Mouse (Mus musculus): ENCODE results near the gene Golim4. TPM values are rescaled to one million over a fixed set of nuclear protein-coding genes. Genes with fewer than 3 reads are reported as not detected.

Golim4 gene
- polyA plus RNA-seq, 1 experiment from 2014 or later = 40.2 TPM

DNA sequence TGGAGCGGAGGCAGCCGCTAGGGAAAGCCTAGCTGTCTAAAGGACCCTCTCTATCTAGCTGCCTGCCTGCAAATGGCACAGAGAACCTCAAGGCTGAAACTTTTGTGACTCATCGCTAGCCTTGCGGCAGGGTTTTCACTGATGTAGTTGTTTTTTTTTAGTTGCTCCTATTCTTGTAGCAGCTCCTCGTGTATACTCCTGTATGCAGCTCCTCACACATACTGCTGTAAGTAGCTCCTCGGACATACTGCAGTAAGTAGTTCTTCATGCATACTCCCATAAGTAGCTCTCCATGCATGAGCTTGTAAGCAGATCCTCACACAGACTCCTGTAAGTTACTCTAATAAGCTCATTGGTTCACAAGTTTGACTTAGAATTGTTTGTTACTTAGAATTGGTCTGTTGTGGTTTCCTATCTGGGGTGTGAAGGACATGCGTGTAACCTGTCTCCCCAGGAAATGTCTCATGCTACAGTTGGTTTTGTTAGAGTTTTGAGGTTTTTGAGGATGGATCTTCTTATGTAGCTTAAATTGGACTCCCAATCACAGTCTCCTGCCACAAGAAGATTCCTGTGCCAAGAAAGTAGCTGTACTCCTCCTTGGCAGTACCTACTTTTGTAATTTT, 26.7 kb downstream of the Golim4 start:
- no peak overlapping the region for H3K27ac ChIP-seq (ENCODE audit: low read length)
- no peak overlapping the region for H3K9ac ChIP-seq (ENCODE audit: low read depth, low read length)
- no peak overlapping the region for H3K4me2 ChIP-seq (ENCODE audit: low read depth, low read length)
- 93% methylated on average over 7 of the region's 7 CpGs for WGBS
- no peak for ATAC-seq
- H3K4me1 ChIP-seq (ENCODE audit: control insufficient read depth, insufficient read depth, low read length) = no peaks in the 10 kb centered on the region
- H3K27me3 ChIP-seq (replicated peaks; ENCODE audit: control insufficient read depth, insufficient read depth, low read length) = no peaks in the 10 kb centered on the region
- H3K36me3 ChIP-seq (ENCODE audit: control insufficient read depth, insufficient read depth, low read length) = no peaks in the 10 kb centered on the region
- H3K4me3 ChIP-seq (ENCODE audit: low read length) = no peak overlapping the region
- no peaks in the 10 kb centered on the region for H3K9me3 ChIP-seq (ENCODE audit: control insufficient read depth, low read length)

DNA sequence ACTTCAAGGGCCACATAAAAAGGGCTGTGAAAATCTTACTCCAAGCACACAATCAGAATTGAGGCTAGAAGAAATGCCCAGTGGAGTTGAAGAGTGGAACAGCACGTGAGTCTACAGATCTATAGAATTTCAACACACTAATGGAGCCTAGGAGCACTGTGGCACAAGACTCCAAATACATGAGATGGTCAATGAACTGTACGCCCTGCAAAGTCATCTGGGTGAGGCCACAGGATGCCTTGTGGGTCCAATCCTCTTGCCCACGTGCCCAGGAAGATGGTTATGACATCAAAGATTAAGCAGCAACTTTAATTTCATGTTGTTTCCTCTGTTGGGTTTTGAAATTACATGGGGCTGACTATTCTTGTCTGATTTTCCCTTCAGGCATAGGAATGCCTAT, 30.4 kb downstream of the Golim4 start:
- Histone ChIP-seq H3K27me3 (replicated peaks; ENCODE audit: control insufficient read depth, insufficient read depth, low read length) (no peaks in the 10 kb centered on the region), H3K9me3 (ENCODE audit: control insufficient read depth, low read length) (no peaks in the 10 kb centered on the region), H3K9ac (ENCODE audit: low read depth, low read length) (no peak overlapping the region), H3K27ac (ENCODE audit: low read length) (no peak overlapping the region), H3K4me3 (ENCODE audit: low read length) (no peak overlapping the region), H3K4me2 (ENCODE audit: low read depth, low read length) (no peak overlapping the region), H3K36me3 (ENCODE audit: control insufficient read depth, insufficient read depth, low read length) (no peaks in the 10 kb centered on the region), H3K4me1 (ENCODE audit: control insufficient read depth, insufficient read depth, low read length) (no peaks in the 10 kb centered on the region)
- ATAC-seq = no peak
- 77% methylated on average over 3 of the region's 3 CpGs for WGBS

DNA sequence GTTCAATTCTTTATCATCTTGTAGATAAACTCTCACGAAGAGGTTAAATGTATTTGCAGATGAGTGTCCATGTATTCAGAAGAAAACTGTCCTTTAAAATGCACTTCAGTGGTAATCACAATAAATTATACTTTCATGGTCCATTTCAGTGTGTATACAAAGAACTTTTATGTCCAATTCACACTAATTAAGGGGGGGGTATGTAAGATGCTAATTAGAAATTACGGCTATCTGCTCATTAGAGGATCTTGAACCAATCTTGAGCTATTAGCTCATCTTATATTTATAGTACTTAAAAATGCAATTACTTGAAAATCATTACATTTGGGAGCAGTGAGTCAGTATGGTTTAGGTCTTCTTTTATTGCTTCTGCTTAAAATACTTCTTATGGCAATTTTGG, 31.6 kb downstream of the Golim4 start:
- H3K4me3 ChIP-seq (ENCODE audit: low read length) = no peak overlapping the region
- H3K36me3 ChIP-seq (ENCODE audit: control insufficient read depth, insufficient read depth, low read length) = no peaks in the 10 kb centered on the region
- H3K27me3 ChIP-seq (replicated peaks; ENCODE audit: control insufficient read depth, insufficient read depth, low read length) = no peaks in the 10 kb centered on the region
- H3K9ac ChIP-seq (ENCODE audit: low read depth, low read length) = no peak overlapping the region
- no peak for ATAC-seq
- peaks cover 10% of the 10 kb centered on the region for H3K4me1 ChIP-seq (ENCODE audit: control insufficient read depth, insufficient read depth, low read length)
- no peak overlapping the region for H3K4me2 ChIP-seq (ENCODE audit: low read depth, low read length)
- no peak overlapping the region for H3K27ac ChIP-seq (ENCODE audit: low read length)
- H3K9me3 ChIP-seq (ENCODE audit: control insufficient read depth, low read length) = no peaks in the 10 kb centered on the region
- WGBS = 75% methylated on average over 2 of the region's 2 CpGs

DNA sequence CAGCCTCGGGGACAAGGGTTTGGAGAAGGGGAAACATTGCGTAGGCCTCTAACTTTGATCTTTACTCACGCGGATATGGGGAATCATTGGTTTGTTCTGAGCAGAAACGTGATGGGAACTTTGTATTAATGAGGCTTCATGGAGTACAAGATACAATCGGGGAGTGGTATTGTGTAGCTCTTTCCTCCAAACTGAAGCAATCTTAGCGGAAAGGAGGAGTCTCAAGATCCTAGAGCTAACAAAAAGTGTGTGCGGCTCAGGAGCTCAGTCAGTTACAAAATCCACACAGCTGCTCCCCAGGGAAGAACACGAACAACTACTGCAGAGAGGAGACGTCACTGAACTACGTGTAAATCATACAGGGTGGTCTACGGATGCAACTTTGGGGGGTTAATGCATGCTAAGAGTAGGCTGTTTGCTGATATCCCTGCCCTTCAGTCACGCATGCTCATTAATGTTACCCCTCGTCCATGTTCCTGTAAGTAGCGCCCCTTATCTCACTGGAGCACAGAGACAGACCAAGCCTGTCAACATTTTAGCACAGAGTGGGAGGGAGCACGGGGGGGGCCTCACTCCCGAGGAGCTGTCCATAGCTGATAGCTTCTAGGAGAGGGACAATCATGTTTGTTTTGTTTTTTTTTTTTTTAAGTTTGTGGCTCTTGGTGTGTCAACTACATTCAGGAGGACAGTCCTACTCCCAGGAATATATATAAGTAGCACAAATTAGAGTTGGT, 38.8 kb downstream of the Golim4 start:
- H3K4me2 ChIP-seq (ENCODE audit: low read depth, low read length) = no peak overlapping the region
- H3K27ac ChIP-seq (ENCODE audit: low read length) = no peak overlapping the region
- no peak overlapping the region for H3K9ac ChIP-seq (ENCODE audit: low read depth, low read length)
- peaks cover 10% of the 10 kb centered on the region for H3K4me1 ChIP-seq (ENCODE audit: control insufficient read depth, insufficient read depth, low read length)
- no peaks in the 10 kb centered on the region for H3K9me3 ChIP-seq (ENCODE audit: control insufficient read depth, low read length)
- H3K36me3 ChIP-seq (ENCODE audit: control insufficient read depth, insufficient read depth, low read length) = no peaks in the 10 kb centered on the region
- H3K4me3 ChIP-seq (ENCODE audit: low read length) = no peak overlapping the region
- no peaks in the 10 kb centered on the region for H3K27me3 ChIP-seq (replicated peaks; ENCODE audit: control insufficient read depth, insufficient read depth, low read length)
- peak; percentile 67 for ATAC-seq
- WGBS = 84% methylated on average over 17 of the region's 17 CpGs

DNA sequence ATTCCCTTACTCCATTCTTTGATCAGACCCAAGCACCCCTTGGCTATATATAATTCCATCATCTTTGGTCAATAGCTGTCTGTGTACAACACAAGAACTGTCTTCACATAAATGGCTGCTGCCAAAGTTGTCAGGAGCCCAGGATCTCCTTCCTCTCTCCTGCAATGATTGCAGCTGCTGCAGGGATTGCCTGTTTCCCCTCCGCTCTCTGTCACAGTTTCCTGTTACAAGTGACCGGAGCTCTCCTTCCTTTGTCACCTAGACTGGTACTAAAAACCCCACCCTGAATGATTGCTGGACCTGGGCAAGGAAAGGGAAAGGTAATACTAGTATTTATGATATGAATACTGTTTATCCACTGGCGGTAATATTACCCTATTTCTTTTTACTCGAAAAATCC, 44.0 kb downstream of the Golim4 start:
- H3K27ac ChIP-seq (ENCODE audit: low read length) = no peak overlapping the region
- no peaks in the 10 kb centered on the region for H3K9me3 ChIP-seq (ENCODE audit: control insufficient read depth, low read length)
- WGBS = 54% methylated on average over 4 of the region's 4 CpGs
- H3K4me1 ChIP-seq (ENCODE audit: control insufficient read depth, insufficient read depth, low read length) = peaks cover 3% of the 10 kb centered on the region; the same call in 1 of the 2 replicates
- H3K27me3 ChIP-seq (replicated peaks; ENCODE audit: control insufficient read depth, insufficient read depth, low read length) = no peaks in the 10 kb centered on the region
- H3K36me3 ChIP-seq (ENCODE audit: control insufficient read depth, insufficient read depth, low read length) = no peaks in the 10 kb centered on the region
- no peak overlapping the region for H3K4me2 ChIP-seq (ENCODE audit: low read depth, low read length)
- no peak overlapping the region for H3K9ac ChIP-seq (ENCODE audit: low read depth, low read length)
- peak; percentile 45; the same call in 1 of the 2 replicates for ATAC-seq
- no peak overlapping the region for H3K4me3 ChIP-seq (ENCODE audit: low read length)

DNA sequence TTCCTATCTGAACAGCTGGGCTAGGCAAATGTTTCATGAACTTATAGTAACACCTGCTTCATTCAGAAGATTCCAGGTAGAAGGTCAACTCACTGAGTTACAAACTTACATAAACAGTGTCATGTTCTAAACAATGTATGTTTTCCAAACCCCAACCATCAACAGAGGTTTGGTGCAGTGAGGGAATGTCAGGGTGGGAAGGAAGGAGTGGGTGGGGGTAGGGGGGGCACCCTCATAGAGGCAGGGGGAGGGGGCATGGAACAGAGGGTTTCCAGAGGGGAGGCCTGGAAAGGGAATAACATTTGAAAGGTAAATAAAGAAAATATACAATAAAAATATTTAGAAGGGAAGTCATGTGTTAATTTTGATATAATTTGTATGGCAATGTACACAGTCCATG, 46.0 kb downstream of the Golim4 start:
- peak; percentile 31; the same call in 1 of the 2 replicates for ATAC-seq
- H3K4me3 ChIP-seq (ENCODE audit: low read length) = no peak overlapping the region

DNA sequence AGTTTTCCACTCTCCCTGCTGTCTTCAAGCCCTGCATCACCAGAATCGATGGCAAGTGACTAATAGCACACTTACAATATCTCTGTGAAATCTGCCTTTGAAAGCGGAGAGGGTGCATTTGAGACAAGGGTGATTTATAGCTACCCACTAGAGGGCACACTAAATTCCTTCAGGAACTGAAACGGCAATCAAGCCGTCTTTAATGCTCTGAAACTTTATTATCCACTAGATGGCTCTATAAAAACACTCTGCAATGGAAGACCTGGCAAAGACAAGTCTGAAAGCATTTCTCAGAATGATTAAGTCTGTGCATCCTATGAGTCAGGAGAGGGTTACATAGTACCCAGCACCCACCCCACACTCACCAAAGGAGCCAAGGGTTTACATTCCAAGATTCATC, 46.5 kb downstream of the Golim4 start:
- Histone ChIP-seq H3K27ac (ENCODE audit: low read length) (no peak overlapping the region), H3K4me1 (ENCODE audit: control insufficient read depth, insufficient read depth, low read length) (peaks cover 3% of the 10 kb centered on the region; the same call in 1 of the 2 replicates), H3K9ac (ENCODE audit: low read depth, low read length) (no peak overlapping the region), H3K9me3 (ENCODE audit: control insufficient read depth, low read length) (no peaks in the 10 kb centered on the region), H3K4me3 (ENCODE audit: low read length) (no peak overlapping the region), H3K27me3 (replicated peaks; ENCODE audit: control insufficient read depth, insufficient read depth, low read length) (no peaks in the 10 kb centered on the region), H3K4me2 (ENCODE audit: low read depth, low read length) (no peak overlapping the region), H3K36me3 (ENCODE audit: control insufficient read depth, insufficient read depth, low read length) (no peaks in the 10 kb centered on the region)
- 6% methylated on average over 4 of the region's 4 CpGs for WGBS
- peak; percentile 80 for ATAC-seq

More for the DNA sequence above, 46.0 kb downstream of the Golim4 start:
- H3K36me3 ChIP-seq (ENCODE audit: control insufficient read depth, insufficient read depth, low read length) = no peaks in the 10 kb centered on the region
- H3K4me2 ChIP-seq (ENCODE audit: low read depth, low read length) = no peak overlapping the region
- no peak overlapping the region for H3K9ac ChIP-seq (ENCODE audit: low read depth, low read length)
- H3K4me1 ChIP-seq (ENCODE audit: control insufficient read depth, insufficient read depth, low read length) = peaks cover 3% of the 10 kb centered on the region; the same call in 1 of the 2 replicates
- no peak overlapping the region for H3K27ac ChIP-seq (ENCODE audit: low read length)
- no peaks in the 10 kb centered on the region for H3K9me3 ChIP-seq (ENCODE audit: control insufficient read depth, low read length)
- H3K27me3 ChIP-seq (replicated peaks; ENCODE audit: control insufficient read depth, insufficient read depth, low read length) = no peaks in the 10 kb centered on the region

DNA sequence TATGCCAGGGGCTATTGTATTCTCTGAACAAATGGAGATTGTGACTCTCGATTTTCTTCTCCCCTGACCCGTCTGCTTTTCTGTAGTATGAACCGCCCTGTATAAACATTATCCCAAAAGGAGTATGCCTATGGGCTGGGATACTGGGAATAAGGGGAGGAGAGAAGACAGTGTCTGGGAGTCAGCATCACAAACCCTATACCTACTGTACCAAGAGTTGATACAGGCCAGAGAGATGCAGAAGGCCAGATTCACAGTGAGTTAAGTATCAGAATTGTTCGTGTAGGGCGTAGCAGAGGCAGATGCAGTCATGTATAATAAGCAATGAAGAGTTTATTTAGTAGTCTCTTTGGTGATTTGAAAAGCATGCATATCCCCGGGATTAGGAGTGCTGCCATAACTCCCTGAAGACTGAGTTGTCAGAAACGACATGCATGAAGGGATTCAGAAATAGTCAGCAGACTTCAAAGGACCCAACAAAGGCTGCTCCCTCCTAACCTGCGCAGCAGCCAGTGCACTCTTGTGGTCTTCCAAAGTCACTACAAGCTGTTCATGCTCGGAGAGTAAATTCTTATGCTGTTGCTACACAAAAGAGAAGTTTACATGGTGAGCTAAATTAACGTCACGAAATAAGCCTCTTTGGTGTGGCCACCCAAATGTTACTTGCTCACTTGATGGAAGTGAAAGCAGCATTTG, 54.7 kb downstream of the Golim4 start:
- 83% methylated on average over 11 of the region's 11 CpGs for WGBS
- Histone ChIP-seq H3K4me2 (ENCODE audit: low read depth, low read length) (no peak overlapping the region), H3K27me3 (replicated peaks; ENCODE audit: control insufficient read depth, insufficient read depth, low read length) (no peaks in the 10 kb centered on the region), H3K36me3 (ENCODE audit: control insufficient read depth, insufficient read depth, low read length) (0 out of 2 replicates have a peak, but pooled peaks cover 3% of the 10 kb centered on the region), H3K4me3 (ENCODE audit: low read length) (no peak overlapping the region), H3K4me1 (ENCODE audit: control insufficient read depth, insufficient read depth, low read length) (no peaks in the 10 kb centered on the region), H3K9ac (ENCODE audit: low read depth, low read length) (no peak overlapping the region), H3K9me3 (ENCODE audit: control insufficient read depth, low read length) (no peaks in the 10 kb centered on the region), H3K27ac (ENCODE audit: low read length) (no peak overlapping the region)
- no peak for ATAC-seq

DNA sequence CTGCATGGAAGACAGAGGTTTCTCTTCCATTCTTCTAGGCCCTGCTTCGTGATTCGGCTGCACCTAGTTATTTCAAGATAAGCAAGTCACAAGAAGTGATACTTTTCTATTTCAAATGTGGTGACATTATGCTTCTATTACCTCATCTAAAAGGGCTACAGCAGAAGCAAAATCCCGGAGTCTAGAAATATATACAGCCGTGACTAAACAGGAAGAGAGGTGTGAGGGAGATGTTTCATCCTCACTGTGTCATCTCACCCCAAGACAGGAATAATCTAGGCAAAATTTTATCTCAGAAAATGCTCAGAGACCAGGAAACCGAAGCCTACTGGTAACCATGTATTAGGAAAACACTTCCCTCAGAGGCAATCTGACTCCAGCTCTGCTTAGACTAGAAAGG, 61.7 kb downstream of the Golim4 start:
- ATAC-seq = no peak
- Histone ChIP-seq H3K4me1 (ENCODE audit: control insufficient read depth, insufficient read depth, low read length) (no peaks in the 10 kb centered on the region), H3K9me3 (ENCODE audit: control insufficient read depth, low read length) (no peaks in the 10 kb centered on the region), H3K9ac (ENCODE audit: low read depth, low read length) (no peak overlapping the region), H3K27ac (ENCODE audit: low read length) (no peak overlapping the region), H3K27me3 (replicated peaks; ENCODE audit: control insufficient read depth, insufficient read depth, low read length) (no peaks in the 10 kb centered on the region), H3K36me3 (ENCODE audit: control insufficient read depth, insufficient read depth, low read length) (peaks cover 9% of the 10 kb centered on the region; the same call in 1 of the 2 replicates), H3K4me2 (ENCODE audit: low read depth, low read length) (no peak overlapping the region), H3K4me3 (ENCODE audit: low read length) (no peak overlapping the region)
- 93% methylated on average over 5 of the region's 5 CpGs for WGBS

Data from intestine, embryonic 16.5 days (tissue).